Mouse (Mus musculus) liver, postnatal 0 days (tissue): ENCODE measurements around the gene D430041D05Rik.

ENCODE experiments used
- CTCF ChIP-seq: sonication (generic); IDR thresholded peaks from 2 replicates; pipeline ENCODE4 v1.5.1; 2016; ENCODE audit warnings: antibody characterized with exemption, low read depth
- EP300 ChIP-seq: IDR thresholded peaks from 2 replicates; pipeline ENCODE4 v1.6.1; 2016; ENCODE audit warnings: antibody characterized with exemption, low read depth, mild to moderate bottlenecking

DNA sequence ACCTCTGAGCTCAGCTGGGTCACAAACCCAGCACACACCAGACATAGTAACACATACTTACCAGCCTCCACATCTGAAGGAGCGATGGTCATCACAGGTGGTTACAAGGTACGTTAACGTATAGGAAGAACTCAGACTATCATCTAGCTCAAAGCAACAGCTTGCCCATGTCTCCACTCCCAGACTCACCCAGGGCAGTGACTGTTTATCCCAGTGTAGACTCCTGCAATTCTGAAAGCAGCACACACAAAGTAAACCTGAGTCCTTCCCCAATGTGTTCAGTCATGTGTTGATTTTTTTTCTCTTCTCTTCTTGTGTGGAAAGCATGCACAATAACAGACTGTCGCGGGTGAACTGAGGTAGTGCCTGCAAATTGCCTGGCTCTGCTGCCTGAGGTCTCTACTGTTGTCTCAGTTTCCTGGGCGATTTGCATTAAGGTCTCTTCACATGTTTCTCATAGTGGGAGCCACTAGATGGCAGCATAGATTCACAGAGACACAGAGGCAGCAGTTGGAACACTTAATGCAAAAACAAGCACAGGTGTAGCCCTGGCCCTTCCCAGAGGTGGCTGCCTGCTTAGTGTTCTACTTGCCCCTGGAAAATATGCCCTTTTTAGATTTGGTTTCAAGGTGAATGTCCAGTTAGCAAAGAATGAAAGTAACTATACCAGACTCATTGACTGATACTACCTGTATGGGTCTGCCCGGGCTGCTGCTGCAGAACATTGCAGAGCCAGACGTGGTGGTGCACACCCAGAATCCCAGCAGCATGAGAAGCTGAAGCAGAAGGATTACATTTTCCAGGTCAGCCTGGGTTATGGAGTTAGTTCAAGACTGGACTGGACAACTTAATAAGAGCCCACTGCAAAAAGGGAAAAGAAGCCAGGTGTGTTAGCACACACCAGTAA is 276.4 kb downstream of the D430041D05Rik start:
- TF ChIP-seq EP300 (no peak), CTCF (peak; percentile 96)
